Mouse (Mus musculus): ENCODE results near the gene Stac3.

GRCm38 (mm10) chr10:127492118-127492517, 9.4 kb upstream of the Stac3 start:
- TF ChIP-seq POLR2A (IDR thresholded peaks at IDR 0.05; ENCODE audit: borderline replicate concordance, extremely low read depth, insufficient read depth, insufficient read length, poor library complexity, severe bottlenecking) (no peak), CTCF (IDR thresholded peaks at IDR 0.05; ENCODE audit: borderline replicate concordance, extremely low read depth, insufficient read depth, insufficient read length) (no peak)
